Mouse (Mus musculus): ENCODE data around the gene Unc5b.
A peak's percentile ranks its signal among the peaks of the same experiment; 100 is the strongest.

Gene Unc5b

DNA sequence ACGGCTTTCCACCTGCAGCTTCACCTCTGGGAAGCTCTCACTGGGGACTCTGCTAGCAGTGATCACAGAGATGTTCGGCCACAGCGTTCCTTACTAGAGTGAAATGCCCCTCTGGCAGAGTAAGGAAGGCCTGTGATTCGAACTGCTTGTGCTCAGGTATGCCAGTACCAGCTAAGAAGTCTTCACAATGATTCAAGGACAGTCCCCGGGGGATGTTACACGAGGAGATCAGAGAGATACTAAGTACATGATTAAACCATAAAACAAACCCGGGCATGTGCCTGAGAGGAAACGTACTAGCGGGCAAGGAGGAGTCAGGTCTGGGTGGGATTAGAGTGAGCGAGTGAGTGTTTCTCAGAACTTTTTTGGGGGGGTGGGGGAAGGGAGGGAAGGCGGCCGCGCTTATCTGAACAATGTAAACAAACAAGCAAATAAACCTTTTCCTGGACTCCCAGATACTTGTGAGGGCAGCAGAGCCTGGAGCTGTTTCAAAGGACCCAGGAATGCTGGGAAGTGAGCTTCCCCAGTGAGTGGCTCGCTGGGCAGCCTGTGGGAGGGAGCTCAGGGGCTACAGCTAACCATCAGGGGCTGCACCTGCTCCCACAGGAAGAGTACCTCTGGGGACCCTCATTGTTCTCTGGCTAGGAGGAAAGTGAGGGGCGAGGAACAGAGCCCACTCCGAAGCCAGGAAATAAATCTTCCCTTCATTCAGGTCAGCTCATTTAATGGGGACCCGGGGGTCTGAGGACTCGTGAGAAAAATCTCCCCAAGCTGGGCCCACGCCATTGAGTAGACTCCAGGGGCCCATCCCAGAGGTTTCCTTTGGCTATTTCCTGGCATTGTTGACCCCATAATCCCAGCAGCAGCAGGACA lies 30.9 kb downstream of the Unc5b start:
- DNase-seq (ENCODE audit: low read depth): no peak

GRCm38 (mm10) chr10:60797682-60798422 lies 33.5 kb downstream of the Unc5b start:
- no peak for DNase-seq (ENCODE audit: low read depth)

- no peak for DNase-seq (ENCODE audit: low read depth)
Observed at GRCm38 (mm10) chr10:60796474-60796873, 34.9 kb downstream of the Unc5b start.

DNA sequence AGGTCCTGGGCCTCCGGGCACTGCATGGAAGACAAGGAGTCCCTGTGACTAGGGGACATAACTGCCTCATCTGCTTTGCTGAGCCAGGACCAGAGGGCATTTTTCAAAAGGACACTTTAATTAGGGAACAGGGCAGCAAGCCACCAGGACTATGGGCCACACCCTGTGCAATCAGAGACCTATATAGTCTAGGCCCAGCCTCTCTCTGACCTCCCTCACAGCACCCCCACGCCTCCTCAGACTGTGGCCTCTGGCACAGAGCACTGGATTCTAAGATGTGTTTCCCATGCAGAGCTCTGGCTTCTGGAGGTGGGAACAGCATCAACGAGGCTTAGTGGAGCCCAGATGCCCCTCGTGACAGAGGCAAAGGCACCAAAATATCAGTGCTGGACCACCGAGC lies 35.4 kb downstream of the Unc5b start:
- no peak for DNase-seq (ENCODE audit: low read depth)

DNA sequence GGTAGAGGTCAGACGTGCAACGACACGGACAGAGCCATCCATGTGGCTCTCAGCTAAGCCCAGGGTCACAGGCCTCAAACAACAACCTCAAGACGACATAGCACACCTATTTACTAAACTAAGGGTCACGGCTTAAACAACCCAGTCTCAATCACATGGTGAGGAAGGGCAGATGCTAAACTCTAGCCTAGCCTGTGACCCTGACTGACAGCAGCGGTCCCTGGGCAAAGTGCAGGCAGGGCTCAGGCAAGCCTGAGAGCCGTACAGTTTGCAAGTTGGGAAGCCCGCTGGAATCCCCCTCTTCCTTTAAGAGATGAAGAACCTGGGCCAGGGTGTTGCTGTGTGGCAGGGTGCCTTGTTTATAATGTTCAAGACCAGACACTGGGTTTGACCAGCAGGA lies 36.6 kb downstream of the Unc5b start:
- DNase-seq (ENCODE audit: low read depth): no peak

- no peak for DNase-seq (ENCODE audit: low read depth)
Observed at GRCm38 (mm10) chr10:60794374-60794773, 37.0 kb downstream of the Unc5b start.

DNA sequence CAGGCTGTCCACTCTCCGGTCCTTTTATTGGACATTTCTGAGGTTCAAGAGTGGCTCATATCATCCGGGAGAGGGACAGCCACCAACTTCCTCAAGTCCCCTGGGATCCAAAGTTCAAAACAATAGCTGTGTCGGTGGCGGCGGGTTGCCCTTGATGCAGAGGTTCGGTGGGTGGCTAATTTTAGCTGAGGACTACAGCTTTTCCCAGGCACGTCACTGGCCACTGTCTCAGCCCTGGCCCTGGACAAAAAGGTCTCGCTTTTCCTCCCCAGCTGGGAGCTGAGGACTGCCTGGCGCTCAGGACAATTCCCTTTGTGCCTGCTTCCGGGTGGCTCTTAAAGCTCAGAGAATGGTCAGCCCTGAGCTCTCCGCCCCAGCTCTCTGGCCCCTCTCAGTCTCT lies 38.5 kb downstream of the Unc5b start:
- DNase-seq (ENCODE audit: low read depth): no peak

GRCm38 (mm10) chr10:60792365-60792764 lies 39.0 kb downstream of the Unc5b start:
- DNase-seq (ENCODE audit: low read depth): no peak

- no peak for DNase-seq (ENCODE audit: low read depth)
Observed at GRCm38 (mm10) chr10:60790912-60791311, 40.5 kb downstream of the Unc5b start.

DNA sequence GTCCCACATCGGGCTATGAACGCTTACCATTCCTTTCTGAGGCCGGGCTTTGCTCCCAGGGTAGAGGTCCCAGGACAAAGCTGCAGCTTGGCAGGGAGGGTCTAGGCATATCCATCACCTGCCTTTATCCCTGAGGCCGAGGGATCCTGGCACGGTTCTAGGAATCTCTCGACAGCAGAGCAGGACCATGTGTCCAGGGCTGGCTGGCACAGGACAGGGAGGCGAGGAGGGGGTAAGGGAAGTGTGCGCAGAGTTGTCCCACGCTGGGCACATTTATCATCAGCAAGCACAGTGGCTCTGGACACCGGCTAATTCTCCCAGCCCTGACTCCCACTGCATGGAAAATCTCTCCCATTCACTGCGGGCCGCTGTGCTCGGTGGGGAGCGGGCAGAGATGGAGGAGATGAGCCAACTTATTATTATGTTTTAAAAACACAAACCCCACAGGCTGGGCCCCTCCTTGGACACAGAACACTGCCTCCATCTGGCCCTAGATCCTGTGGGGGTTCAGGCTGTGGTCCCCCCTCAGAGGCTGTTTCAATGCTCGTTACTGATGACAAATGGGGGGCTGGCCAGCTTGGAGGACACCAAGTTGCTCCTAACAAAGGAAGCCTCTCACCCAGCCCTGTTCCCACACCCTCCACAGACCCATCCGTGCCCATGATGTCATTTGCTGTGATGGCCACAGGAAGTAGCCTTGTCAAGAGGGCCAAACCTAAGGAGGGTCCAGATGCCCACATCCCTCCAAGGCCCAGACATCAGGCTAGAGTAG lies 43.9 kb downstream of the Unc5b start:
- no peak for DNase-seq (ENCODE audit: low read depth)

DNA sequence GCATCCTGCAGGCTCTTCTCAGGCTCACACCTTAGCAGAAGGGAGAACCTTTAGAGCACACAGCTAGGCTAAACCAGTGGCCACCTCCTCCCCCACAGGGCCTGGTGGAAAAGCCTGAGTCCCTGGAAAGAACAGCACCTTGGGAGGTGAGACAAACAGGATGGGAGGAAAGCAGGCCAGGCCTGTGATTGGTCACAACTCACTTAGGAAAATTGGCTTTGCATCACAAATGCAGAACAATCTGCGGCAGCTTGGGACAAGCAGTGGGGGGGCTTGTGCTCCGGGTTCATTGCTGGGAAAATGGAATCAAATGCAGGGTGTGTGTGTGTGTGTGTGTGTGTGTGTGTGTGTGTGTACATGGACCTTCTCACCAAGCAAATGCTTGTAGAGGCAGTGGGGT lies 47.8 kb downstream of the Unc5b start:
- DNase-seq (ENCODE audit: low read depth): no peak

DNA sequence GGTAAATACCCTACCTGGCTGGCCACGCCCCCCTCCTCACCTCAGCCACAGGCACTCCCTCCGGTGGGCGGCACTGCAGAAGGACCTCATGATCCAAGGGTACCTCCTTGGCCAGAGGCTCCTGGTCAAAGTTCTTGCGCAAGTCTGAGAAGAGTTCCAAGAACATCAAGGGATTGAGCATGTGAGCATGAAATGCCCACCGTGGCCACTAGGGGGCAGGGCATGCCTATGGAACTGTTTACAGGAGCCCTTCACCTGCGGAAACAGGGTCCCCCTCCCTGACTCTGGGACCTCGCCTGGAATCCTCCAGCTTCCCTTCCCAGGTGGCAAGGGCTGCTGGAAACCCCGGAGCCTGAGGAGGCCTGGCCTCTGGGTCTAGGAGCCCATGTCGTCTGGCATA lies 51.8 kb downstream of the Unc5b start:
- peak; percentile 23 for DNase-seq (ENCODE audit: low read depth)

- DNase-seq (ENCODE audit: low read depth): no peak
Observed at GRCm38 (mm10) chr10:60778542-60778941, 52.8 kb downstream of the Unc5b start.

- no peak for DNase-seq (ENCODE audit: low read depth)
Observed at GRCm38 (mm10) chr10:60775473-60775872, 55.9 kb downstream of the Unc5b start.

DNA sequence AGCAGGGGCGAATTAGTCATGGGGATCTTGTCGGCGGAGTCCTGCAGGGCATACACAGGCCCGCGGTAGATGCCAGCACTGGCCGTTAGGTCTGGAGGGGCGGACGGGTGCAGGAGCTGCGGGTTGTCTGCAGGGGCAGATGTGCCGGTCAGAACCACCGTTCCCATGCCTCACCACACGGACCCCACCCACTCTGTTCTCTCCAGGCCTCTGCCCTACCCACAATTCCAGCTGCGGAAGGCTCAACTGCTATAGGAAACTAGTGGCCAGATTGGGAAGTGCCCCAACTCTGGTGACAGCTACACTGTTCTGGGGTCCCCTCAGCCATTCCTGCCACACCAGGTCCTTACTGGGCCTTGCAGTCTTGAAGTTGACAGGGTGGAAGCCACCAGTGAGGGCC lies 56.8 kb downstream of the Unc5b start:
- no peak for DNase-seq (ENCODE audit: low read depth)

- no peak for DNase-seq (ENCODE audit: low read depth)
Observed at GRCm38 (mm10) chr10:60770855-60771254, 60.5 kb downstream of the Unc5b start.

DNA sequence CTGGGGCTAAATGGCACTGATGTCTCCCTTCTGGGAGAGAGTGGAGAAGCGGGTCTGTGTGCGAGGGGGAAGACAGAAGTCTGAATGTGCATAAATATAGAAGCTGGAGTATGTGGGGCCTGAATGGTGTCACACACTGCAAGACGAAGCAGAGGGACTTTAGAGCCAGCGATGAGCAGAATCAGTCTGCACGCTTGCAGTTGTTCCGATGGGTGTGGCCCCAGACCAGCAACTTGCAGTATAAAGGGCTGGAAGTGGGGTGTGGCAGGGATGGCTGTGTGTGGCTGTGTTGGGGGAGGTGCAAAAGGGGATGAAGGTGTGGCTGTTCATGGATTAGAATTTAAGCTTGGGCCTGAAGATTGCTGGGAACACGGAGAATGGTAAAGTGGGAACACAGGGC lies 62.8 kb downstream of the Unc5b start:
- DNase-seq (ENCODE audit: low read depth): no peak

GRCm38 (mm10) chr10:60767400-60767799 lies 64.0 kb downstream of the Unc5b start:
- no peak for DNase-seq (ENCODE audit: low read depth)

- no peak for DNase-seq (ENCODE audit: low read depth)
Observed at GRCm38 (mm10) chr10:60762126-60762525, 69.3 kb downstream of the Unc5b start.

- peak; percentile 78 for DNase-seq (ENCODE audit: low read depth)
Observed at GRCm38 (mm10) chr10:60760377-60760776, 71.0 kb downstream of the Unc5b start.

GRCm38 (mm10) chr10:60756992-60757391 lies 74.4 kb downstream of the Unc5b start:
- DNase-seq (ENCODE audit: low read depth): peak; percentile 34

DNA sequence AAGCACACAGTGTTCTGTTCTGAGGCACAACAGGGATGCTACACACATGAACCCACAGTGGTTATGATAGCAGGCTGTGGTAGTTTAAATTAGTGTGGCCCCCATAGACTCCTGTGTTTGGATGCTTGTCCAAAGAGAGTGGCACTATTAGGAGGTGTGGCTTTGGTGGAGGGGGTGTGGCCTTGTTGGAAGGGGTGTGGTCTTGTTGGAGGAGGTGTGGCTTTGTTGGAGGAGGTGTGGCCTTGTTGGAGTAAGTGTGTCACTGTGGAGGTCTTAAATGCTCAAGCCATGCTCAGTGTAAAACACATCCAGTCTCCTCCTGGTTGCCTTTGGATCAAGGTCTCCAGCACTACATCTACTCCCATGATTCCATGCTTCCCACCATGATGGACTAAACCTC lies 75.2 kb downstream of the Unc5b start:
- no peak for DNase-seq (ENCODE audit: low read depth)

DNA sequence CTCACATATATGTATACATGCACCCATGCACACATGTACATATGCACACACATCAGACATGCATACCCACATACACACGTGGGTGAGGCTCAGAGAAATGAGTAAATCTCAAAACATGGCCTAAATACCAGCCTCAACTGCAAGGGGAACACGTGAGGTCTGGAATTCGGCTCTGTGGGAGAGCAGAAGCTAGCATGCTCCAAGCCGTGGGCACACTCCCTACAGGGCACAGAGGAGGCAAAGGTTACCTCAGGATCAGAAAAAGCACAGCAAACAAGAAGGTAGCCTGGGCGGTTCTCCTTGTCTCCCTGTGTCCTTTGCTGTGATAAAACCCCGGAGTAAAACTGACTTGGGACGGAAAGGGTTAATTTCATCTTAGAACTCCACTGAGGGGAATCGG lies 77.4 kb downstream of the Unc5b start:
- no peak for DNase-seq (ENCODE audit: low read depth)
